Mouse (Mus musculus): ENCODE measurements at regions not wholly inside any gene's neighbourhood (a gene's known extent, or its start where the extent isn't known, plus 50 kb on each side); places are given as distances from the start of the nearest gene placed in this dataset.

DNA sequence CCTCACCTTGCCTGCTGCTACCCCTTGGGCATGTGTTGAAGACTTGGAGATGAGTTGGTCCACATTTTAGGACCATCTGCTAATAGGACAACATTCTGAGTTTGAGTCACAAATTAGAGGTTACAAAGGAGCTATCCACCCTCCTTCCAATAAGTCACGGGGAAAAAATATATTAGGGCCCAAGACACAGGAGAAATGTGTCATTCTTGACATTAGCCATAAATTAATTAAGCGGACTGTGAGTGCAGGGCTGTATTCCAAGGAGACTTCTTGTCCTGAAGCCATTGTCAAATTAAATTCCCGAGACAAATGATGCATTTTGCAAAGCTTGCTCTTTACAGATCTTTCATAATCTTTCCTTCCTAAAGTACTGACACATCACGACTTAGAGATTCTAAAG lies 79.2 kb downstream of the 1700020N01Rik start:
- DNase-seq (ENCODE audit: low read depth) = no peak

DNA sequence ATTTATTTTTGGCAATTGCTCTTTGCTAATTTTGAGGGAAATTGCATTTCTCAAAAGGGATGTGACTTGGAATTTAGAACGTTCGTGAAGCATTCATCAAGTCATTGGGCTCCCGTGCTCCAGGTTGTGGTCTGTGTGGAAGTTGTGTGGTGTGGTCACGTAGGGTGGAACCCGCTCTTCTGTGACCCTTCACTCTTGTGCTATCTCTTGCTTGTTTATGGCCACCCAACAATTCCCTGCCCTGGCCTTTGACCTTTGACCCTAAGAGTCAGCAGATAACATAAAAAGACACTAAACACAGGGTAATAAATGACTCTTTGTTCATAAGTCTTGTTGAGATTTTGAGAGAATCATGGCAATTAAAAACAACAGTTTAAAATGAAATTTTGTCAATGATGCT lies 79.7 kb downstream of the 1700020N01Rik start:
- no peak for DNase-seq (ENCODE audit: low read depth)

DNA sequence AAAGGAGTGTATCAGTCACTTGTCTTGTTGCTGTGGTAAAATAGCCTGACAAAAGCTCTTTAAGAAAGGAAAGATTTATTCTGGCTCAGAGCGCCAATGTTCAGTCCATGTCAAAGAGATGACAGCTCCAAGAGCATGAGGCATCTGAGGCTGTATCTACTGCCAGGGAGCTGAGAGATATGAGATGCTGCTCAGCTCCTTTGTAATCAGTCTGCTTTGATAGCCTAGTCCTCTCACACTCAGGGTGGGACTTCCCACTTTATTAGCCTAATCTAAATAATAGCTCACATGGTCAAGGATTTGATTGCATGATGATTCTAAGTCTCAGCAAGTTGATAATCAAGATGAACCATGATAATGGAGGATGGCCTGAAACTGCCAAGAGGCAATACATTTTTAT lies 80.9 kb downstream of the 1700020N01Rik start:
- no peak for DNase-seq (ENCODE audit: low read depth)

DNA sequence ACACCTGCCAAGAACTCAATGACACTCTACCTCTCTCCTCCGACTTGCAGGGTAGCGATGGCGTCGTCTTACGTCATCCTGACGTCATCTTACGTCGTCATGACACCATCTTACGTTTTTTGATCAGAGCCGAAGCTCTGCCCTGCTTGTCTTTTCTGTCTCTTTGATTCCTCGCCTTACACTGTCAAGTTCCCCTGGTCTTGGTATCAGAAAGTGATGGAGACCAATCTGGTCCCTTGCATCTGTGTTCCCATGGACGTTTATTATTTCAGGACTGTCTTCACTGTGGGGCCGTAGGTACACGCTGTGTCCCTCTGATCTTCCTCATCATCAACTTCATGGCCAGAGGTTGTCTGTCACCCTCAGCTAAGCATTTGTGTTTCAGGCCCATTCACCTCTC lies 82.8 kb downstream of the 1700020N01Rik start:
- no peak for DNase-seq (ENCODE audit: low read depth)

DNA sequence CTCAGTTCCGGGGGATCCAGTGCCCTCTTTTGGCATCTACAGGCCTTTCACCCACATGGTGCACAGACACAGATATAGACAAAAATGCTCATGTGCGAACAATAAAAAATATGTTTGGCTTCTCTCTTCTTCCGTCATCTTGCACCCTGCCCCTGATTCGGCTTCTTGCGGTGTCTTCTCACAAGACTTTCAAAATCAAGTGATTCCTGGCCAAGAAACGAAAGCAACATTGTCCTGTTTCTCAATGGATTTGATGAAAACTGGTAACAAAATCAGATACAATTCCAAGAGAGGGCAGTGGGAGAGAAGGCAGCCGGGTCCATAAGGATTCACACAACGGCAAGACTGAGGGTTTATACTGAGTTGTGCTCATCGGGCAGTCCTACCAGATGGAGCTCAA lies 85.0 kb downstream of the 1700020N01Rik start:
- DNase-seq (ENCODE audit: low read depth) = no peak

DNA sequence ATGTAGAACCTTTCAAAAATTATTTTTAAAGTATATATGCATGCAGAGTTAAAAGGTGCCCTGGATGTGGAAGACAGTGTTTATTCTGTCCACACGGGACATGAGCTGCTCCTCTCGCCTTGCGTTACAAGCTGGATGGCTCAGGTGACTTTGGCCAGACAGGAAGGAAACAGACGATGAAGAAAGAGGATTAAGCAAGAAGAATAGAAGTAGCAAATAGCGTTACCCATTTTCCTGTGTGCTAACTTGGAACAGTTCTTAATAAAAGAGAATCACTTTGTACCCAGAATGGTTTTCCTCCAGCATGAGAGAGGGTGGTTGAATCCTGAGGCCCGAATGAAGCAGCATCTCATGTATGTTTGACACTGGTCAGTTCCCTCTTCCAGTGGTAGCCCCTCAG lies 85.4 kb downstream of the 1700020N01Rik start:
- DNase-seq (ENCODE audit: low read depth) = no peak

DNA sequence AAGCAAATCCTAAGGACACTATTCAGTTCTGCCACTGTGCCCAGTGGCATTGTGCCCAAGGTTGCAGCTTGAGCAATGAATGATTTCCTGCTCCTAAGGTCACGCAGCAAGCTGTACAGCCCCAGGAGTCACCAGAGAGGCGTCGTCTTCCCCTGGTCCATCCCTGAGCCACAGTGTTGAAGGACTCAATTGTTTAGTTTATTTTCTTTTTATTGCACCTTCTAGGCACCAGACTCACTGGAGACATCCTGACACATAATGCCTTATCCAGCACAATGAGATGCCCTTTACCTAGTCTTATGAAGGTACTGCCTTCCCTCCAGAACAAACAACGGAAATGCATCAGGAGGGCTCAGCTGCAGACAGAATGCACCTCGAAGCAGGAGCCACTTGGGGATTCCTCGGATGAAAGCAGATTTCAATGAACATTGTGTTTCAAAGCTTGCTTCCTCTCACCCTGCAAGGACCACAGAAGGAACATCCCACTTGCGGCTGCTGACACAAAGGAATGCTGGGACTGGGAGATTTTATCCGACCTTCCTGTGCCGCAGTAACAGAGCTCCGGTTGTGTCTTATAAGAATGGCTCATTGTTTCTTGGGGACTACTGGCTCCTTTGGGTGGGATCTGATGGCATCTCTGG lies 86.0 kb downstream of the 1700020N01Rik start:
- DNase-seq (ENCODE audit: low read depth) = no peak

DNA sequence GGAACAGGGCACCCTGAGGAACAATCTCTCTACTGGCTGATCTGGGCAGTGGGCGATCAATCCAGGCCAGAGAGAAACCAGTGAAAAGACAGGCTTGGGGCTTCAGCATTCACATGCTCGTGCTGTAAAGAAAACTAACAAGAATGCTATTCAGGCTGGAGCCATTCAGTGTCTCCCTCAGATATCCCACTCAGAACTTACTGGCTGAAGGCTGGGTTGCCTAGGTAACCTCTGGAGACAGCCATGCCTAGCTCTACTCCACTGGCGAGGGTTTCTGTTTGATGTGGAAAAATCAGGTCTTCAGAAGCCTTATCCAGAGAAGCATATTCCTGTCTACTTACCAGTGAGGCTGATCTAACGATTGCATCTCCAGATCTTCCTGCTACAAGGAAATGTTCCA lies 87.8 kb downstream of the 1700020N01Rik start:
- DNase-seq (ENCODE audit: low read depth) = no peak

DNA sequence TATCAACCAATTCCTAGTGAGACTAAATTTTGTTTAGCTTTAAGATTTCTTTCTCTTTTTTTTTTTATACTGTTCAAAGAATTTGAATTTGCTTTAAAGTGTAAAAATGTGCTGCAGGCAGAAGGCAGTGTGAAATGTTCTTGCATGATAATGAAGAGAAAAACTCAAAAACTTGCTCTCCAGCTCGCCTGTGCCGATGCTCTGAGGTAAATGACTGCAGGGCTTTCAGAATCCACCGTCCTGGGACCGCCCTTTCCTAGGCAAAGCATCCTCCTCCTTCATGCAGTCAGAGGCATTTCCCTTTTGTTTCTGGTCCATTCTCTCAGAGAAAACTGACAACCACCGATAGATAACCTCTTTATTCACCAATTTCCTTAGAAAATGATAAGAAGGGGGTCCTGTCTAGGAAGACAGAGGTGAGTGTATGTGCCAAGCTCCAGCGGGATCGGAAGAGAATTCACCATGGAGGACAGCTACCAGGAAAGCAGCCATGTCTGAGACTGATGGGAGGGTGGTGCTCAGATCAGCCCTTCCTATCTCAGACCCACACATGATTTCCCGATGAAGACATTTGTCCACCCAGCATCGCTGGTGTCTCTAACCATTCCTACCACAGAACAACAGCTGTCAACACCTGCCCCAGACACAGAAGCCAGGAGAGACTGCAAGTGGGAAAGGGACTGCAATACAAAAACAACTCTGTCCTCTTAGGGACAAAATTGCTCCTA lies 91.5 kb downstream of the 1700020N01Rik start:
- DNase-seq (ENCODE audit: low read depth) = no peak

DNA sequence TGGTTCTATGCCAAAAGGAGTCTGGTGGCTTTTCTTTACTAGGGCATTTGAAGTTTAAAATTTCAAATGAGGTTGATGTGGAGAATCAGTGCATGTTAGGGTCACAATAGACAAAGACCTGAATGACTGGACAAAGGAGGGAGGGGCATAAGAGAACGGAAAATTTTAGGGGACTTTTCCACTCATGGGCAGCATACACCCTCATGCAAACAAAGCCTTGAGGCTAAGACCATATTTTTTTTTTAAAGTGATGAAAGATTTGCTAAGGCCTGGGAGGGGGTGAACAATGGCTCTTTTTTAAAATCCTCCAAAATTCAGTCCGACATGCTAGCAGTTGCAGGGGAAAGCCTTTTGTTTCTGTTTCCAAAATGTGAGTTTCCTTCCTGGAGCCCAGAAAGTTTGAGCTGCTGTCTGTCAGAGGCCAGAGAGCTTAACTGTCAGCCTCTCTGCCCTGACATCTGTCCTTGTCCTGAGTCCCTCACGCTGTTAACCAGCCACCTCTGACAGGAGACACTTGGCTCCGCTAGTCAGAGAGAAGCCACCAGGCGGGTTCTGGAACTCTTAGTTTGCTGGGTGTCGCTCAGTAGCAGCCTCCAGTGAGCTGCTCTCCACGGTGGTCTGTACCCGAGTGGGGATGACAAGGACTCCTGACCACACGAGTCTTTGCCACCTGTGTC lies 92.3 kb downstream of the 1700020N01Rik start:
- peak; percentile 23 for DNase-seq (ENCODE audit: low read depth)

DNA sequence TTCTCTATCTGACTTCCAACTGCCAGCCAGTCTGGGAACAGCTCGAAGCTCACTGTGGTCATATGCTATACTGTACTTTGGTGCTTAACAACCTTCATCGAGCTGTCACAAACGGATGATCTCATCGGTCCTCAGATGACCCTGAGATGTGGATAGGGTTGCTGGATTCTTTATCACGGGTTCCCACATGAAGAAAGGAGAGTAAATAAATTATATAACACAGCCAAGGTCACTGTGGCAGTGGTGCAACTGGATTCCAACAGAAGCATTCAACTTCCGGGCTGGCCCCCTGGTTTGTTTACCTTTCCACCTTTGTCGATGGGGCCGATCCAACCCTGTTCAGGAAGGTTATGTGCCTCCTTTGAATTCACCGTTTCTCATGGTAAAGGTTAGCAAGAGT lies 93.1 kb downstream of the 1700020N01Rik start:
- no peak for DNase-seq (ENCODE audit: low read depth)

DNA sequence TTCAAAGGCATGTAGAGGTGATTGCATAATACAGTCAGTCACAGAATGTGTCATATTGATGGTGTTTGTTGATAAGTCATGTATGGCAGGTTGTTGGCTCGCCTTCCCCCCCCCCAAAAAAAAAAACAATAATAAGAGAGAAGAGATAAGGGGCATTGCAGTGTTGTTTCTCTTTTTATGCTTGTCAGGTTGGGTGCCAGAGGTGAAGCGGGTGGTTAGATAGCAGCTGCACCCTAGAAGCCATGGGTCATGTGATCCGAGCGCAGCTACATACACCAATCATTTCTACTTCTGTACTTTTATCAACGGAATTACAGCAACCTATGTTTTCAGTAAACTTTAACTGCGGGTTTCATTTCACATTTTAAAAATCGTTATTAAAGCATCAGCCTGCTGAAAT lies 94.5 kb downstream of the 1700020N01Rik start:
- DNase-seq (ENCODE audit: low read depth) = no peak

DNA sequence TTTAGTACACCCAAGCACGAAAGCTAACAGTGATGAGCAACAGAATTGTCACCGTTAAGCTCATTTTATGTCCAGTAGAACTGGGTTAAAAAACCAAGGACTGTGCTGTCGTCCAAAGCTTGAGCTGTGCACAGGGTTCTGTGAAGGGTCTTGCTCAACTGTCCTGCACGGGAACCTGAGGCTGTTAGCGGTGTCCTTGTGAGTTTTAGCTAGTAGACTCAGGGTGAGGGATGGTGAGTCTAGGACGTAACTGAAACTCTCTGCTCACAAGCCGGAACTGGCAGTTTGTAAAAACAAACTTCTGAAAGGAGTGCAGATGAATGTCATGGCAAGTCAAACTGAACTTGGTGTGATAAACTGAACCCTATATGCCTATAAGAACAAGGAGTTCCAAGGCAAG lies 95.6 kb downstream of the 1700020N01Rik start:
- DNase-seq (ENCODE audit: low read depth) = no peak

DNA sequence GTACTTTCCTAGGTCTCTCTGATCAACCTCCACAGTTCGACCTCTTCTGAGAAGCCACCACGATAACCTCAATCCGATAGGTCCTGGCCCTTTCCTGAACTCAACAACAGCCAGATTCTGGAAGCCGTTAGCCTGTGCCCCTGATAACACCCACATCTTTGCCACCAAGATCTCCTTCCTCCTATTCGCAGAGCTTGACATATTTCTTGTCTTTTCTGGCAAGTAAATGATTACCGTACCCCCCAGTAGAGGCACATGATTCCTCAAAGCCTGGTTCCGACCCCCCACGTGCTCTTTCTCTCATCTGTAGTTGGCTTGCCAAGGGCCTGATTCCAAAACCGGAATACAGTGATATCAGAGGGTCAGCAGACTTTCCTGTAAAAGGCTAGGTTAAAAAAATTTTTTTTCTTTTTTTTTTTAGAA lies 96.9 kb downstream of the 1700020N01Rik start:
- DNase-seq (ENCODE audit: low read depth) = no peak

DNA sequence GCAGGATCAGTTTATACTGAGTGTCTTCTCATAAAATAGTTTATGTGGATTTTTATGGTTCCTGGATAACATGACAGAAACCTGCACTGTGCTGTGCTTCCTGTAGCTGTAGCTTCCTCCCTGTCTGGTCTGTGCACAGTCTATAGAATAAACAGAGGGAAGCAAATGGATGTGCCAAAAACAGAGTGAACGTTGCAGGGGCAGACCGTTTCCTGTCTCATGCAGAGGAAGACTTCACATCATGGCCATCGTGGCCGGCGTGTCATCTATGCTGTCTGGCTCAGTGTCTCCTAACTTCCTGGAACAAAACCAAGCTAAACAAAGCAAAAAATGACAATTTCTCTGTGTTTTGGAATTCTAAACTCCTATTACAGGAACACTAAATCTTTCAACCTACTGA lies 102.2 kb downstream of the 1700020N01Rik start:
- peak; percentile 10 for DNase-seq (ENCODE audit: low read depth)

DNA sequence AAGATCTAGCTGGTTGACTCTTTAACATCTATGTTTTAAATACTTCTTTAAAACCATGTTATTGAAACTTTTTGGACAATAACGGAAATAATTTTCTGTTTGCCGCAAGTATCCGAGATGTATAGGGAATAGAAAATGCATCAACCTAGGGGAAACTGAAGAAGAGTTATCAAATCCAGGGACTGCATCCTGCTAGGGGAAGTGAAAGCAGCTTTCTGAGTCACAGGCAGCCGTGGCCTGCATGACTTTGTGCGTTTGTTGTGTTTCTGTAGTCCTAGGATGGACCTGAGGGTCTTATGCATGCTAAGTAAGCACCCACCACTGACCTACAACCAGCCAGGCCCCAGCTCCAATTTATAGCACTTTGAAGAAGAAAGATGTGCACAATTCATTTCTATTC lies 103.7 kb downstream of the 1700020N01Rik start:
- DNase-seq (ENCODE audit: low read depth) = no peak

DNA sequence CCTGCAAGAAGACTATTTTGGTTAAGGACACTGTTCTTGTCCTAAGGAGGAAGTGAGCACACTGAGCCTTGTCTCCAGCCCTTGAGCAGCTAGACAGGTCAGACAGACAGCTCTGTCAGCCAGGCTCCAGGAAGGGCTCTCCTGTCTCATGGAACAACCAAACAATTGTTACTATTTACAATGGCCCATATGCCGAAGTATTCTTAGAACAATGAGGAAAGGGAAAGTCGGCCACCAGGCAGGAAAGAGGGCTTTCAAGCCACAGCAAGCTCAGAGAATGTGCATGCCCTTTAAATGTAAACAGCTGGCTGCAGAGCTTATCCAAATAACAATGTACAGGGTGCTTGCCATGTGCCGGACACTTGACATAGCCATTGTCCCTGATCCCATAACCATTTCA lies 108.6 kb downstream of the 1700020N01Rik start:
- no peak for DNase-seq (ENCODE audit: low read depth)

DNA sequence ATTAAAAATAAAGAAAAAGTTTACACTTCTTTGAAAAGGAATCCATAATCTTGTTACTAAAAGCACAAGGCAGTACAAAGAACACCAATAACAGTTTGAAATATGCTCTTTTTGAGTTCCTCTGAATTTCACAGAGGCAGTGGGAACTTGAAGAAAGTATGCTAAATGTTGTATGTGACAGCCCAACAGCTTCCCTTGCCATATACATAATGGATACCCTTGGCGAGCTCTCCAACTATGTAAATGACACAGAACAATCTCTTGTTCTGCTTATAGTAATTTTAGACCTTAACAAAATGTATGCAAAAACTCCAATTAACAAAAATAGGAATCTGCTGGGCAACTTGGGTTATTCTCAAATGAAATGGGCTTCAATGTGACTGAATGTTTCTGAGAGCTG lies 109.2 kb downstream of the 1700020N01Rik start:
- no peak for DNase-seq (ENCODE audit: low read depth)

DNA sequence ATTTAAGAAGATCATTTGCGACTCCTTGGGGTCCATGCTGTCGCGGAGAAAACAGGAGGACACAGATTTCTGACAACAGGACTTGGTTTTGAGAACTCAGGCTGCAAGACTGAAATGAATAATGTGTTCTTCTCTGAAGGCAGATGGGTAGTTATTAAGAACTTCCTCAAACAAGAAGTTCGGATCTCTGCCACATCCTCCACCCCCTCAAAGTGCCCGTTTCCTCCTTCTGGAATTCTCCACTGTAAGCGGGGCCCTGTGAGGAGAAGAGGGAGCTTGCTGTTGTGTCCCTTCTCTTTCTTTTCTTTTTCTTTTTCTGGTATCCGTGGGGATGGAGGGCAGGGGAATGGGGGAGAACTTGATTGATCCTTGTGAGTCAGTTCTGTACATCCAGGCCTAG lies 118.9 kb downstream of the 1700020N01Rik start:
- DNase-seq (ENCODE audit: low read depth) = no peak

DNA sequence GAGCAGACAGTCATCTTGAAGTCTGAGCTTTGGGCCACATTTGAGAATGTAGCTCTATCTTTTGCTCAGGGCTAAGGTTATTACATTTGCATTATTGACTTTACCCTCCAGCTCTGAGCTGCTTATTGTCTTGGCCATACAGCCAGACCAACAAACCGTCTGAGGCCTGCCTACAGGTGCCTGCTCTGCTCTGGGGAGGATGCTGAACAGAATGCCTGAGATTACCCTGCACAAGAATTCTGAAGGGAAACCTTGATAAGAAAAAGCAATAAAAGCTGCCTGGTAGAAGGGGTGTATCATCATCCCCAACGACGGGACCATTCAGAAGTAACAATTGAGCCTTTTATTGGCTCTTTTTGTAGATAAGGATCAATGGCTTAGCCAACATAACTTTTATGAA lies 119.9 kb downstream of the 1700020N01Rik start:
- no peak for DNase-seq (ENCODE audit: low read depth)

DNA sequence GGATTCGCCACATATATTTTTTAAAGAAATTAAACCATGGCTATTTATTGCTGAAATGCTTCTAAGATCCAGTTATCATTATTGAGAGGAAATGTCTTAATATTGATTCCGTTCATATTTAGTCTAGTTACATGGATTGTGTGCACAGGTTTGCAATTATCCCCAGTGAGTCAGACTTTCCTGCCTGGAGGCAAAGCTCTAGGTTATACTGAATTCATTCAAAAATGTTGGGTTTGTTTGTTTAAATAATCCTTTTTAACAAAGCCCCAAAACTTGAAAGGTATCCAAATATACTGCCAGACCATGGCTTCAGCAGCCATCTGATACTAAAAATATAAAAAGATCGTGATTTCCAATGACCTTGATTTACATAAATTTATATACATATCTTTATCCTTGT lies 122.5 kb downstream of the 1700020N01Rik start:
- peak; percentile 64 for DNase-seq (ENCODE audit: low read depth)

DNA sequence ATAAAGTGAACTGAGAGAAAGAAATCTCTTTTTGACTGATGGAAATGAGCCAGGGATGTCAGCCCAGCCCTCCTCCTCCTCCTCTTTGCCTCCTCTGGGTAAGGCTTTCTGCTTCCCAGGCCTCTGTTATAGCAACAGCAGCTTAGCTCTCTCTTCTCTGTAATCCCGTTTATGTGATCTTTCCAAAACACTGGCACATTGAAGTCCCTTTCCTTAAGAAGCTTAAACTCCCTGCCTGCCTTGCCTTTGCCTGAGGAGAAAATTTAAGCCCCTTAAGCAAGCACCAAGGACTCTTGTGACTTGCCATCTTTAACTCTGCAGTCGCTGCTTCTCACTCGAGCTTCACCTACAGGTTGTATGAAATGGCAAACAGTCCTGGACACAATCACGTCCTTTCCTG lies 125.2 kb downstream of the 1700020N01Rik start:
- DNase-seq (ENCODE audit: low read depth) = no peak

DNA sequence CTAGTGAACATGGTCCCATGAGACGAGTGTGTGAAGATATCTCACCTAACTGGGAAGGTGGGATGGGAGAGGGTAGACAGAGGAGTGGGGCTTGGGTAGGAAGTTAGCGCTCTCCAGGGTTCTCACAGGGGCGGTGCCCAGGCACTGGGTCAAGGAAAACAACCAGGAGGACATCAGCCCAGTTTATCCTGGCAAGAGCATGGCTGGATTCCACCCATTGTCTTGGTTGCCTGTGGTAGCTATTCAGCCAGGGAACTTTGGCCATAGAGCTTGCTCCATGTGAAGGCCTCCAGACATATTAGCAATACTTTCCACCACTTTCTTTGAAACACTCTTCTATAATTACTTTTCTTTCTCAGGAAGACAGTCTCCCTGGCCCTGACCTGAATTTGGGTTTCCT lies 131.4 kb downstream of the 1700020N01Rik start:
- DNase-seq (ENCODE audit: low read depth) = no peak
